Mouse (Mus musculus) stomach, embryonic 16.5 days (tissue): ENCODE measurements around the gene Myrf. TPM values are rescaled to one million over a fixed set of nuclear protein-coding genes. Genes with fewer than 3 reads are reported as not detected.
"Not testable (repeated sequence)": the region's sequence is repeated elsewhere in the genome, so short reads cannot be mapped to it uniquely, and the experiment has no call there.

Experiments
- ATAC-seq: fragments of 200-750 bp; cut with Nextera tagmentation; 2 replicates; pipeline ENCODE4 v1.8.0; 2017; ENCODE audit warnings: moderate number of reproducible peaks, moderate TSS enrichment; ENCODE audit not compliant: insufficient read depth, low FRiP score
- H3K27ac ChIP-seq: fragments of 300-500 bp; sonication (generic); 2 replicates; pipeline ENCODE4 v1.5.1; 2014; ENCODE audit warnings: low read length
- H3K27me3 ChIP-seq: fragments of 300-500 bp; sonication (generic); 2 replicates; pipeline ENCODE4 v1.6.1; 2014; ENCODE audit warnings: low read length, control low read depth, mixed read lengths; ENCODE audit not compliant: control insufficient read depth, insufficient read depth
- H3K36me3 ChIP-seq: fragments of 300-500 bp; sonication (generic); 2 replicates; pipeline ENCODE4 v1.6.1; 2014; ENCODE audit warnings: low read length; ENCODE audit not compliant: control insufficient read depth, insufficient read depth
- H3K4me1 ChIP-seq: fragments of 300-500 bp; sonication (generic); 2 replicates; pipeline ENCODE4 v1.6.1; 2014; ENCODE audit warnings: low read length, control low read depth, mixed read lengths; ENCODE audit not compliant: control insufficient read depth, insufficient read depth
- H3K4me2 ChIP-seq: fragments of 300-500 bp; sonication (generic); 2 replicates; pipeline ENCODE4 v1.6.1; 2014; ENCODE audit warnings: low read depth, low read length, mixed read lengths
- H3K4me3 ChIP-seq: fragments of 300-500 bp; sonication (generic); replicated peaks from 2 replicates; pipeline ENCODE4 v1.5.1; 2014; ENCODE audit warnings: mild to moderate bottlenecking, low read length
- H3K9ac ChIP-seq: fragments of 300-500 bp; sonication (generic); 2 replicates; pipeline ENCODE4 v1.6.1; 2014; ENCODE audit warnings: low read length
- H3K9me3 ChIP-seq: fragments of 300-500 bp; sonication (generic); replicated peaks from 2 replicates; pipeline ENCODE4 v1.6.1; 2016; ENCODE audit warnings: low read length, control low read depth; ENCODE audit not compliant: control insufficient read depth
- WGBS: fragments of 180-500 bp; shearing (Covaris S2); extraction: QIAGEN DNeasy Blood & Tissue Kit; methylation state at CpG from one replicate; pipeline ENCODE4 v1.1.7; 2014; 5-methylcytosine and 5-hydroxymethylcytosine counted together
- polyA plus RNA-seq: library from polyadenylated mRNA; unstranded; fragments of >200 nt; fragmentation: Nextera tagmentation; extraction: Ambion mirVana; gene quantifications from 2 replicates; pipeline ENCODE4 v1.2.1, GENCODE M21; 2015

Gene Myrf
- polyA plus RNA-seq, 1 experiment from 2014 or later: 16.6 TPM

DNA sequence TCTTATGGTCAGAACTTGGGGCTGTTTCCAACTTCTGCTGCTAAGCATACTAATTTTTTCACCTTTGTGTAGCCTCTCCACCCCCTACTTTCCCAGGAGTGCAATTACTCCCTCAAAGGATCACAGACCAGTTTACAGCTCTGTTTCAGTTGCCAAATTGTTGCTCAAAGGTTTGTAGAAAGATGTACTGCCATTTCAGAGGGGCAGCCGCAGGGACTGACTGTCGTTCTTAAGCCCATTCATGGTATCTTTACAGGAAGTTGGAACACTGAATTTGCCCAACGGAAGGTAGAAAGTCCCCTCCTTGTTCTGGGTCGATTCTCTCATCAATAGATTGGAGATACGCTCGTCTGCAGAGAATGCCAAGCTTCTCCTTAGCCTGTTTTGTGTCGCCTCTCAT lies 69.2 kb downstream of the Myrf start:
- WGBS: 80% methylated on average over 7 of the region's 7 CpGs
- H3K4me3 ChIP-seq: no peak overlapping the region
- no peak overlapping the region for H3K27ac ChIP-seq
- ATAC-seq: no peak
- no peaks in the 10 kb centered on the region for H3K4me1 ChIP-seq
- no peak overlapping the region for H3K9ac ChIP-seq
- H3K27me3 ChIP-seq: no peaks in the 10 kb centered on the region
- H3K36me3 ChIP-seq: no peaks in the 10 kb centered on the region
- H3K4me2 ChIP-seq: no peak overlapping the region
- H3K9me3 ChIP-seq: no peaks in the 10 kb centered on the region

DNA sequence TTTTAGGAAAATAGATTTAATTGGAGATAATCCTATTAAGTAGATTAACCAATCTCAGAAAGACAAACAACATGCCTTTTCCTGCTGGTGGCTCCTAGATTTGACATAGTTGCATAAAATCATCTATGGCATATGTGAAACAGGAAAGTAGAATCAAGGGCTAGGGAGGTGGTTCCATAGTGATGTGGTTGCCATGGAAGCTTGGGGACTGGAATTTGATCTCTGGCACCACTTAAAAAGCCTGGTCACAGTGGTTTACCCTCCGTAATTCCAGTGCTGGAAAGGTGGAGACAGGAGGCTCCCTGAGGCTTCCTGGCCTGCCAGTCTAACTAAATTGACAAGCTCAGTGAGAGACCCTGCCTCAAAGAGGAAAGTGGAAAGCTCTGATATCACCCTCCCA lies 70.1 kb downstream of the Myrf start:
- 61% methylated on average over 1 of the region's 1 CpGs for WGBS
- H3K4me1 ChIP-seq: no peaks in the 10 kb centered on the region
- ATAC-seq: no peak
- no peaks in the 10 kb centered on the region for H3K36me3 ChIP-seq
- H3K27me3 ChIP-seq: no peaks in the 10 kb centered on the region
- H3K27ac ChIP-seq: no peak overlapping the region
- no peak overlapping the region for H3K4me3 ChIP-seq
- H3K9ac ChIP-seq: no peak overlapping the region
- H3K4me2 ChIP-seq: no peak overlapping the region
- H3K9me3 ChIP-seq: no peaks in the 10 kb centered on the region

DNA sequence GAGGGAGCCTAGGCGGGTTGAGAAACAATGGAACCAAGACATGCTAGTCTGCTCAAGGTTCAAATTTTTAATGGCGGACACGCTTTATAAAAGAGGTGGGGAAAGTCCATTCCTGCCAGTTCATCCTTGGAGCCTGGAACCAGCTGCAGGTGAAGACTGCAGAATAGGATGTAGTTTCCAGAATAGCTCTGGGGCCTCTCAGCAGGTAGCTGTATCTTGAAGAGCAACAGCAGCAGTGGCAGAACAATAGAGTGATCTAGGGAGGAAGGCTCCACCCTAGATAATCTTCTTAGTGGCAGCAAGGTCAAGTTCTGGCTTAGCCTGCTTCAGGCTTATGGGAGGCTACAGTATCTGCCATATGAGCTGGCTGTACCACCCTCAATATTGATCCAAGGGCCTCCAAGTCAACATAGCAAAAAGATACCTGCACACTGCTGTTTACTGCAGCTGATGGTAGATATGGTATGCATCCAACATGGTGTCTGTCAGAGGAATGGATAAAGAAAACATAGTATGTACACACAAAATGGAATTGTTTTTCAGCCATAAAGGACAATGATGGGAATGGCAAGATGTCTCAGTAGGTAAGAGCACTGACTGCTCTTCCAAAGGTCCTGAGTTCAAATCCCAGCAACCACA lies 70.7 kb downstream of the Myrf start:
- ATAC-seq, H3K9ac ChIP-seq, H3K9me3 ChIP-seq, H3K4me1 ChIP-seq, H3K4me3 ChIP-seq, H3K36me3 ChIP-seq, H3K4me2 ChIP-seq, H3K27ac ChIP-seq, H3K27me3 ChIP-seq: not testable (repeated sequence)
- 87% methylated on average over 3 of the region's 3 CpGs for WGBS

DNA sequence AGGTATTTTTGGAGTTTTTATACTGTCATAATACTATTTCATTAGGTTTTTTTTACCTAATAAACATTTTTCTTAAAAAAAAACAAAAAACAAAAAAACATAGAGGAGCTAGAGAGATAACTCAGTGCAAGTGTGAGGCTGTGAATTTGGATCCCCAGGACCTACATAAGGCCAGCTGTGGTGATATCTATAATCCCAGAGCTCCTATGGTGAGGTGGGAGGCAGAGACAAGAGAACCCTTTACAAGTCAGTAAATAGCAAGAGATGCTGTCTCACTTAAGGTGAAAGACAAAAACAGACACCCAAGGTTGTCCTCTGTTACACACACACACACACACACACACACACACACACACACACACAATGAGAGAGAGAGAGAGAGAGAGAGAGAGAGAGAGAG lies 71.4 kb downstream of the Myrf start:
- no peaks in the 10 kb centered on the region for H3K27me3 ChIP-seq
- H3K27ac ChIP-seq: no peak overlapping the region
- H3K4me3 ChIP-seq: no peak overlapping the region
- ATAC-seq: no peak
- no peaks in the 10 kb centered on the region for H3K4me1 ChIP-seq
- no peak overlapping the region for H3K9ac ChIP-seq
- no peaks in the 10 kb centered on the region for H3K9me3 ChIP-seq
- no peaks in the 10 kb centered on the region for H3K36me3 ChIP-seq
- no peak overlapping the region for H3K4me2 ChIP-seq

DNA sequence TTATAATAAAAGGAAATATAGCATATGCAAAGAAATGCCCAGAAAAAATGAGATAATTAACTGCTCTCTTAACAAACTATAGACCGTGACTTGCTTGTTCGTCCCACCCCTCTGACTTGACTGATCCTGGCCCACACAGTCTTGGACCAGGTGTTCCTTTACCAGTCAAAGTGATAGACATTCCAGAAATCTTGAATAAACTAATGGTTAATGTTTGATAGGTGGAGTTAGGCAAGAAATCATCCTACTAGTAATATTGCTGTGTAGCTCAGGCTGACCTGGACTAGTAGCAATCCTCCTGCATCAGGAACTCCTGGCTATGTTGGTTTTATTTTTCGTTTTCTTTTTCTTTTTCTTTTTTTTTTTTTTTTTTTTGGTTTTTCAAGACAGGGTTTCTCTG lies 72.1 kb downstream of the Myrf start:
- no peak for ATAC-seq
- H3K36me3 ChIP-seq: no peaks in the 10 kb centered on the region
- no peak overlapping the region for H3K4me3 ChIP-seq
- no peak overlapping the region for H3K9ac ChIP-seq
- H3K4me1 ChIP-seq: no peaks in the 10 kb centered on the region
- 59% methylated on average over 3 of the region's 3 CpGs for WGBS
- H3K27me3 ChIP-seq: no peaks in the 10 kb centered on the region
- H3K9me3 ChIP-seq: no peaks in the 10 kb centered on the region
- no peak overlapping the region for H3K4me2 ChIP-seq
- H3K27ac ChIP-seq: no peak overlapping the region

DNA sequence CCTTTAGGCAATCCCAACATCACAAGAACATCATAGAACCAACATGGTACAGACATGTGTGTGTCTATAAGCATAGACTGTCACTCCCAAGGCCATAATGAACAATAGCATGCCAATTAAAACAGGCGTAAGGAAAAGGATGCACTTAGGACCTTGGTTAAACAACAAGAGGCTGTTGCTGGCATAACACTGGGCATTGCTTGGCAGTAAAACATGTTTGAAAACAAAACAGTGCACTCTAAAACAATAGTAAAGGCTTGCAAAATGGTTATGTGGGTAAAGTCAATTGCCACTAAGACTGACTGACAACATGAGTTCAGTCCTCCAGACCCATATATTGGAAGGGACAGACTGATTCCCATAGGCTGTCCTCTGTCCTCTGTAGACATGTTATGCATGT lies 72.6 kb downstream of the Myrf start:
- H3K4me2 ChIP-seq: no peak overlapping the region
- H3K36me3 ChIP-seq: no peaks in the 10 kb centered on the region
- WGBS: 81% methylated on average over 1 of the region's 1 CpGs
- H3K9me3 ChIP-seq: no peaks in the 10 kb centered on the region
- no peak for ATAC-seq
- H3K4me3 ChIP-seq: no peak overlapping the region
- no peak overlapping the region for H3K9ac ChIP-seq
- no peaks in the 10 kb centered on the region for H3K27me3 ChIP-seq
- H3K4me1 ChIP-seq: no peaks in the 10 kb centered on the region
- H3K27ac ChIP-seq: no peak overlapping the region

DNA sequence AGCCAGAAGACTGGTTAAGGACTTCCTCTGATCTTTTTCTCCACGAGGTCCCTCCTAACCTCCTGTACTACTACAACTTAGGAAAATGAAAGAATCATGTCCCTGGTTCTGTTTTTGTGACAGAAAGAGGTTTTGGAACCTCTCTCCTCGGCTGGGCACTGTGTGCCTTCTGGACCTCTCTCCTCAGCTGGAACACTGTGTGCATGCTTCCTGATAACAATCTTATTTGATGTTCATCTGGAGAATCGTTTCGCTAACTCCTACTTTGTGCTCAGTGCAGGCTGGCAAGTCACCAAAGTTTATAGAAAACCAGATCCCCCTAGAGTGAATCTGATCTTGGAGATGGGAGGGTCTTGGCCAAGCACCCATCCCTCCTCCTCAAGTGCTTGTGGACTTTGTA lies 73.4 kb downstream of the Myrf start:
- Histone ChIP-seq H3K4me1 (no peaks in the 10 kb centered on the region), H3K9ac (no peak overlapping the region), H3K27ac (no peak overlapping the region), H3K9me3 (no peaks in the 10 kb centered on the region), H3K4me3 (no peak overlapping the region), H3K36me3 (no peaks in the 10 kb centered on the region), H3K4me2 (no peak overlapping the region), H3K27me3 (no peaks in the 10 kb centered on the region)
- no peak for ATAC-seq
- 66% methylated on average over 4 of the region's 4 CpGs for WGBS

DNA sequence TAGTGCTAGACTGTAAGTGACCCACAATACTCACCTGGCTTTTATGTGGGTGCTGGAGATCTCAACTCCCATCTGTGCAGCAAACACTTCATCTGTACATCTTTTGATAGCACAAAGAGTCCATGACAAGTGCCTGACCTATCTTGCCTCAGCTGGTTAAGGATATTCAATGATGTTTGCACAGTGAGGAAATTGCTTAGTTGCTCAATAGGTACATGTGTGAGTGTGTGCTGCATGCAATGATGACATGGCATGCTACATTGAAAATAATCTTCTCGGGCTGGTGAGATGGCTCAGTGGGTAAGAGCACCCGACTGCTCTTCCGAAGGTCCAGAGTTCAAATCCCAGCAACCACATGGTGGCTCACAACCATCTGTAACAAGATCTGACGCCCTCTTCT lies 74.6 kb downstream of the Myrf start:
- WGBS: 91% methylated on average over 3 of the region's 4 CpGs
- not testable (repeated sequence) for H3K9ac ChIP-seq, H3K4me1 ChIP-seq, H3K27ac ChIP-seq, H3K36me3 ChIP-seq, H3K27me3 ChIP-seq, H3K4me2 ChIP-seq, H3K9me3 ChIP-seq, ATAC-seq, H3K4me3 ChIP-seq

DNA sequence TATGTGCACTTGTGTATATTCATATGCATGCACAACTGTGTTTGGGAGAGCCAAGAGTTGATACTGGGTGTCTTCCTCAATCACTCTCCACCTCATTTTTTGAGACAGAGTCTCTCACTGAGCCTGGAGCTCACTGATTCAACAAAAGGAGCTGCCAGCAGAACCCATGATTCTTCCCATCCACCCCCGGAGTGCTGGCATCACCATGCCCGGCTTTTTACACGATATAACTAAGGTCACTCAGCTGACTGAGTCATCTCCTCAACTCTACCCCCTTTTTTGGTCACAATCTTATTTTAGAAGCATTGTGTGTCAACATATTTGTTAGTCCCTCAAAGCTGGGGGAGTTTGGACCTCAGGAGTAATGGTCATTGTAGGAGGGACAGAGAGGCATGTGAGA lies 76.7 kb downstream of the Myrf start:
- Histone ChIP-seq H3K27me3 (no peaks in the 10 kb centered on the region), H3K4me3 (no peak overlapping the region), H3K9me3 (no peaks in the 10 kb centered on the region), H3K36me3 (no peaks in the 10 kb centered on the region), H3K4me2 (no peak overlapping the region), H3K27ac (no peak overlapping the region), H3K4me1 (no peaks in the 10 kb centered on the region), H3K9ac (no peak overlapping the region)
- ATAC-seq: no peak
- 71% methylated on average over 3 of the region's 3 CpGs for WGBS
